ENCODE assay signal across 14 mouse cellular contexts in genomic region chr10:10751033-10751432, GRCm38 (mm10).
"Had no signal": no experiment of that assay in that cellular context is flagged by ENCODE, and none has a peak within 500 bp of the region (broad histone marks: within the 10 kb centered on the region; RNA-seq: fewer than 3 reads in every experiment).

No protein-coding gene starts in this region.

- H3K27ac ChIP-seq: kidney, embryonic 15.5 days; limb, embryonic 12.5 days; liver, embryonic 13.5 days; lung, embryonic 15.5 days; macrophage; midbrain, embryonic 15.5 days; neural tube, embryonic 12.5 days had no signal

- H3K4me3 ChIP-seq: kidney, embryonic 15.5 days; limb, embryonic 12.5 days; liver, embryonic 13.5 days; lung, embryonic 15.5 days; megakaryocyte, embryonic 14.5 days; midbrain, embryonic 15.5 days; neural tube, embryonic 12.5 days had no signal

- DNase-seq: kidney, adult 2 months; kidney, postnatal 14 days; liver; liver, embryonic 13.5 days; liver, postnatal 0 days; lung, postnatal 14 days; thymus, postnatal 4 days had no signal
